Mouse (Mus musculus) Muller cell, postnatal 12 days (primary cell): ENCODE results near the gene Cyp2c39.
A peak's percentile ranks its signal among the peaks of the same experiment; 100 is the strongest.
"Not testable (repeated sequence)": the region's sequence is repeated elsewhere in the genome, so short reads cannot be mapped to it uniquely, and the experiment has no call there.

Experiments
- DNase-seq: peaks from one replicate; pipeline ENCODE4 v3.0.0-alpha.2; 2015; ENCODE audit errors: inconsistent ontology term

Cyp2c39 gene

GRCm38 (mm10) chr19:39510534-39510933 lies at the start of gene Cyp2c39:
Gene Cyp2c39, plus strand, starts transcription at chr19:39510862.
- DNase-seq, result peak; percentile 60

- no peak for DNase-seq
Measured at GRCm38 (mm10) chr19:39462941-39463340, 47.7 kb upstream of the Cyp2c39 start, which contains the start of gene Cyp2c38. Gene Cyp2c38, minus strand, starts transcription at chr19:39463075.

GRCm38 (mm10) chr19:39463923-39464322 lies 46.7 kb upstream of the Cyp2c39 start:
- no peak for DNase-seq

GRCm38 (mm10) chr19:39483961-39484360 lies 26.7 kb upstream of the Cyp2c39 start:
- not testable (repeated sequence) for DNase-seq

- DNase-seq, result no peak
Measured at GRCm38 (mm10) chr19:39506341-39506740, 4.3 kb upstream of the Cyp2c39 start.

GRCm38 (mm10) chr19:39509533-39509932 lies 1.1 kb upstream of the Cyp2c39 start:
- DNase-seq, result no peak
